ENCODE assay signal across 8 mouse cellular contexts in the genomic region with DNA sequence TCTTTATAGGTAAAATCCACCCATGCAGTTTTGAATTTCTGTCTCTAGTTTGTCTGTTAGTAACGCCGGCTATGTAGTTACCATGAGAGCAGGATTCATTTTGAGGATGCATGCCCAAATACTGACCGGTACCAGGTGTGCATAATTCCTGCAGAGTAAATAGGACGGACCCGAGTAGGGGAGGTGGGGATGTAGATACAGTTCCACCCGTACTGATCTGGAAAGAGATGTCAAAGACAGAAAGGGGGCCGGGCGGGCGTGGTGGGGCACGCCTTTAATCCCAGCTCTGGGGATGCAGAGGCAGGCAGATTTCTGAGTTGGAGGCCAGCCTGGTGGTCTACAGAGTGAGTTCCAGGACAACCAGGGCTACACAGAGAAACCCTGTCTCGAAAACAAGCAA. TPM values are rescaled to one million over a fixed set of nuclear protein-coding genes. Genes with fewer than 3 reads are reported as not detected.
DNase-seq lines count a peak whose midpoint lies in the region; ATAC-seq and TF ChIP-seq lines count a peak whose summit lies in the region.

No protein-coding gene starts in this region.

- H3K9ac ChIP-seq in limb, embryonic 13.5 days = peak overlapping the region; percentile 72
- H3K9ac ChIP-seq in stomach, embryonic 14.5 days (replicated peaks; ENCODE audit: low read depth, low read length) = peak overlapping the region; percentile 23

- no peak for TF ChIP-seq POLR2A in embryonic fibroblast, embryonic 13.5 days (IDR thresholded peaks at IDR 0.05; ENCODE audit: low read depth, low read length)

- peaks cover 30% of the 10 kb centered on the region for H3K4me1 ChIP-seq in megakaryocyte, embryonic 14.5 days
- peaks cover 2% of the 10 kb centered on the region; the same call in 1 of the 2 replicates for H3K4me1 ChIP-seq in embryonic fibroblast, embryonic 13.5 days (ENCODE audit: control insufficient read depth, insufficient read depth, low read length)
- peaks cover 23% of the 10 kb centered on the region for H3K4me1 ChIP-seq in limb, embryonic 13.5 days
- peaks cover 11% of the 10 kb centered on the region; the same call in 1 of the 2 replicates for H3K4me1 ChIP-seq in stomach, embryonic 14.5 days (ENCODE audit: control insufficient read depth, insufficient read depth, low read length)

- no peaks in the 10 kb centered on the region for H3K27me3 ChIP-seq in megakaryocyte, embryonic 14.5 days (replicated peaks)
- H3K27me3 ChIP-seq in limb, embryonic 13.5 days = no peaks in the 10 kb centered on the region
- H3K27me3 ChIP-seq in stomach, embryonic 14.5 days (ENCODE audit: control insufficient read depth, insufficient read depth, low read length) = no peaks in the 10 kb centered on the region

- ATAC-seq in megakaryocyte, adult 5-6 weeks (ENCODE audit: poor library complexity, severe bottlenecking) = no peak
- ATAC-seq in limb, embryonic 13.5 days (ENCODE audit: low FRiP score, low read depth) = no peak
- ATAC-seq in stomach, embryonic 14.5 days (ENCODE audit: insufficient number of reproducible peaks, insufficient read depth, low FRiP score, low read depth) = no peak

- no peaks in the 10 kb centered on the region for H3K9me3 ChIP-seq in megakaryocyte, embryonic 14.5 days
- H3K9me3 ChIP-seq in limb, embryonic 13.5 days = no peaks in the 10 kb centered on the region
- H3K9me3 ChIP-seq in stomach, embryonic 14.5 days (ENCODE audit: control insufficient read depth, low read depth, low read length) = no peaks in the 10 kb centered on the region

- H3K27ac ChIP-seq in embryonic fibroblast, embryonic 13.5 days (ENCODE audit: insufficient read depth, low read length) = peak overlapping the region; percentile 44
- H3K27ac ChIP-seq in limb, embryonic 13.5 days = peak overlapping the region; percentile 83
- H3K27ac ChIP-seq in stomach, embryonic 14.5 days (ENCODE audit: low read length) = peak overlapping the region; percentile 86

- 18% methylated on average over 11 of the region's 11 CpGs for WGBS in limb, embryonic 13.5 days
- WGBS in stomach, embryonic 14.5 days = 16% methylated on average over 11 of the region's 11 CpGs

- peaks cover 26% of the 10 kb centered on the region for H3K36me3 ChIP-seq in megakaryocyte, embryonic 14.5 days (replicated peaks; ENCODE audit: low read length)
- peaks cover 27% of the 10 kb centered on the region for H3K36me3 ChIP-seq in limb, embryonic 13.5 days
- peaks cover 18% of the 10 kb centered on the region for H3K36me3 ChIP-seq in stomach, embryonic 14.5 days (ENCODE audit: control insufficient read depth, insufficient read depth, low read length)

- peak overlapping the region; percentile 92 for H3K4me3 ChIP-seq in megakaryocyte, embryonic 14.5 days (replicated peaks)
- peak overlapping the region; percentile 83 for H3K4me3 ChIP-seq in embryonic fibroblast, embryonic 13.5 days (ENCODE audit: insufficient read depth, low read length)
- H3K4me3 ChIP-seq in limb, embryonic 13.5 days = peak overlapping the region; percentile 58
- H3K4me3 ChIP-seq in stomach, embryonic 14.5 days (ENCODE audit: low read depth, low read length) = peak overlapping the region; percentile 57

- no peak for DNase-seq in cerebellum, postnatal 4 days (ENCODE audit: low spot score in 2 of 2)
- DNase-seq in layer of hippocampus, adult 11-12 months (ENCODE audit: low spot score) = no peak
- no peak for DNase-seq in retina, embryonic 14.5 days (ENCODE audit: low spot score)

- no peak for TF ChIP-seq CTCF in embryonic fibroblast, embryonic 13.5 days (IDR thresholded peaks at IDR 0.05; ENCODE audit: borderline replicate concordance, insufficient read depth, low read length)

- peak overlapping the region; percentile 74 for H3K4me2 ChIP-seq in limb, embryonic 13.5 days (replicated peaks)
- H3K4me2 ChIP-seq in stomach, embryonic 14.5 days (replicated peaks; ENCODE audit: low read depth, low read length) = peak overlapping the region; percentile 58

RNA-seq across cellular contexts. Expression of a gene that starts 0.7 kb away (rescaled TPM):
- polyA plus RNA-seq in megakaryocyte, embryonic 14.5 days (2012; ENCODE audit: insufficient read depth, low replicate concordance) = 1.2 and 2.3 TPM in 2 replicates
- 37.6 and 62.8 TPM in 2 replicates for total RNA-seq in megakaryocyte, adult 5-6 weeks (2015)
- total RNA-seq in megakaryocyte, adult 5-6 weeks (2017) = 17.3 and 18.6 TPM in 2 replicates
- polyA plus RNA-seq in embryonic fibroblast, embryonic 13.5 days (2011; ENCODE audit: insufficient read length, low read depth, missing spikeins) = 30.4 and 31.8 TPM in 2 replicates
- 13.5 and 15.5 TPM in 2 replicates for polyA plus RNA-seq in limb, embryonic 13.5 days (2015; fragmentation: Nextera tagmentation; extraction: Ambion mirVana)
- 18.7 and 19.2 TPM in 2 replicates for polyA plus RNA-seq in stomach, embryonic 14.5 days (2014; fragmentation: Nextera tagmentation; extraction: Ambion mirVana)

RNA-seq across cellular contexts. Expression of a gene that starts 3.9 kb away (rescaled TPM):
- polyA plus RNA-seq in megakaryocyte, embryonic 14.5 days (2012; ENCODE audit: insufficient read depth, low replicate concordance) = 96.5 and 217 TPM in 2 replicates
- total RNA-seq in megakaryocyte, adult 5-6 weeks (2015) = 649 TPM in 2 replicates
- 751 and 811 TPM in 2 replicates for total RNA-seq in megakaryocyte, adult 5-6 weeks (2017)
- polyA plus RNA-seq in embryonic fibroblast, embryonic 13.5 days (2011; ENCODE audit: insufficient read length, low read depth, missing spikeins) = 856 and 947 TPM in 2 replicates
- 1,168 and 1,170 TPM in 2 replicates for polyA plus RNA-seq in limb, embryonic 13.5 days (2015; fragmentation: Nextera tagmentation; extraction: Ambion mirVana)
- polyA plus RNA-seq in stomach, embryonic 14.5 days (2014; fragmentation: Nextera tagmentation; extraction: Ambion mirVana) = 932 and 983 TPM in 2 replicates

RNA-seq across cellular contexts. Expression of a gene that starts 19.0 kb away (rescaled TPM):
- polyA plus RNA-seq in megakaryocyte, embryonic 14.5 days (2012; ENCODE audit: insufficient read depth, low replicate concordance) = 43.6 and 163 TPM in 2 replicates
- total RNA-seq in megakaryocyte, adult 5-6 weeks (2015) = 73.5 and 95.0 TPM in 2 replicates
- 124 and 127 TPM in 2 replicates for total RNA-seq in megakaryocyte, adult 5-6 weeks (2017)
- polyA plus RNA-seq in embryonic fibroblast, embryonic 13.5 days (2011; ENCODE audit: insufficient read length, low read depth, missing spikeins) = 66.3 and 78.7 TPM in 2 replicates
- polyA plus RNA-seq in limb, embryonic 13.5 days (2015; fragmentation: Nextera tagmentation; extraction: Ambion mirVana) = 50.2 and 57.5 TPM in 2 replicates
- 42.8 and 44.2 TPM in 2 replicates for polyA plus RNA-seq in stomach, embryonic 14.5 days (2014; fragmentation: Nextera tagmentation; extraction: Ambion mirVana)

RNA-seq across cellular contexts. Expression of a gene that starts 19.1 kb away (rescaled TPM):
- 5.6 TPM in 1 of 2 replicates, not detected in the other for polyA plus RNA-seq in megakaryocyte, embryonic 14.5 days (2012; ENCODE audit: insufficient read depth, low replicate concordance)
- 88.5 and 114 TPM in 2 replicates for total RNA-seq in megakaryocyte, adult 5-6 weeks (2015)
- total RNA-seq in megakaryocyte, adult 5-6 weeks (2017) = 80.1 and 82.8 TPM in 2 replicates
- polyA plus RNA-seq in embryonic fibroblast, embryonic 13.5 days (2011; ENCODE audit: insufficient read length, low read depth, missing spikeins) = 9.8 and 15.5 TPM in 2 replicates
- 54.9 and 55.1 TPM in 2 replicates for polyA plus RNA-seq in limb, embryonic 13.5 days (2015; fragmentation: Nextera tagmentation; extraction: Ambion mirVana)
- 65.3 and 67.1 TPM in 2 replicates for polyA plus RNA-seq in stomach, embryonic 14.5 days (2014; fragmentation: Nextera tagmentation; extraction: Ambion mirVana)

RNA-seq across cellular contexts. Expression of a gene that starts 20.5 kb away (rescaled TPM):
- polyA plus RNA-seq in megakaryocyte, embryonic 14.5 days (2012; ENCODE audit: insufficient read depth, low replicate concordance) = 62.2 and 65.8 TPM in 2 replicates
- 21.1 and 22.8 TPM in 2 replicates for total RNA-seq in megakaryocyte, adult 5-6 weeks (2015)
- total RNA-seq in megakaryocyte, adult 5-6 weeks (2017) = 15.7 and 20.5 TPM in 2 replicates
- polyA plus RNA-seq in embryonic fibroblast, embryonic 13.5 days (2011; ENCODE audit: insufficient read length, low read depth, missing spikeins) = 82.6 and 120 TPM in 2 replicates
- polyA plus RNA-seq in limb, embryonic 13.5 days (2015; fragmentation: Nextera tagmentation; extraction: Ambion mirVana) = 13.7 and 14.7 TPM in 2 replicates
- 3.7 and 5.4 TPM in 2 replicates for polyA plus RNA-seq in stomach, embryonic 14.5 days (2014; fragmentation: Nextera tagmentation; extraction: Ambion mirVana)
